Mouse (Mus musculus) lung, postnatal 0 days (tissue): ENCODE data around the gene Suz12.

Source experiments
- CTCF ChIP-seq: IDR thresholded peaks from 2 replicates; pipeline ENCODE4 v1.5.1; 2016; ENCODE audit warnings: antibody characterized with exemption, mild to moderate bottlenecking
- EP300 ChIP-seq: IDR thresholded peaks from 2 replicates; pipeline ENCODE4 v1.6.1; 2016; ENCODE audit warnings: antibody characterized with exemption, mild to moderate bottlenecking, control low read depth

DNA sequence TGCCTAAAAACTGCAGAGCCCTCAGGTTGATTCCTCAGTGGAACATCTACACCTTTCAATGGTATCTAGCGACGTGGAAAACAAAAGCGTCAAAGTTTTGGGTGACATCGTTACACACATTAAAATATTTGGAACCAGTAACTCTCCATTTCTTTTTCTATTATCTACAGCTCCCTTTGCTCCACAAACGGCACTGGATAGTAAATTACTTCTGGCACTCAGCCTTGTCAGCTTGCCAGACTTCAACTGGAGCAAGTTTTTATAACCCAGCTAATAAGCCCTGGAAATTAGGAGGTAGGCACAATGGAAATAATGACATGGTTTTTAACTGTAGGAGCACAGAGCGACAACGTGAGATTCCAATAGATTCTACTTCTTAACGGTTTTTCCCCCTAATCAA is 27.0 kb upstream of the Suz12 start:
- no peak for TF ChIP-seq CTCF
- TF ChIP-seq EP300 = no peak
